Mouse (Mus musculus): ENCODE measurements around the gene Rfxank.
A peak's percentile ranks its signal among the peaks of the same experiment; 100 is the strongest.

The Rfxank gene

GRCm38 (mm10) chr8:70104506-70104905 lies 34.4 kb downstream of the Rfxank start:
- peak; percentile 22 to 25 for DNase-seq

DNA sequence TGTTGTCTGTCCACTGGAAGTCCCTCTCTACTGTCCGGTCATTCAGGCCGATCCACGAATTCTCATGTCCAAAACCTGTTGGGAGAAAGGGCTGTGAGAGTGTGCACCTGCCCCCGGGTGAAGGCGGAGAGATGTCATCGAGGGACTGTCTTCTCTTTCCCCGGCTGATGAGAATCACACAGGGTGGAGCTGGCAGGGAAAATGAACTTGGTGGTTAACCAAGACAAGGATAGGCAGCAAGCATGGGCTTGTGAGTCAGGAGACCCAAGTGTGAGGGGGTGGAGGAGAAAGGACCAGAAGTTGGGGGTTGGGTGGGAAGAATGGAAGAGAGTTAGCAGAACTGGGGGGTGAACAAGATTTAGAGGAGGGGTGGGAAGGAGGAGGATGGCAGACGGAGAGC lies 38.7 kb downstream of the Rfxank start:
- DNase-seq: no peak

- DNase-seq: no peak
Observed at GRCm38 (mm10) chr8:70099276-70099675, 39.7 kb downstream of the Rfxank start.

DNA sequence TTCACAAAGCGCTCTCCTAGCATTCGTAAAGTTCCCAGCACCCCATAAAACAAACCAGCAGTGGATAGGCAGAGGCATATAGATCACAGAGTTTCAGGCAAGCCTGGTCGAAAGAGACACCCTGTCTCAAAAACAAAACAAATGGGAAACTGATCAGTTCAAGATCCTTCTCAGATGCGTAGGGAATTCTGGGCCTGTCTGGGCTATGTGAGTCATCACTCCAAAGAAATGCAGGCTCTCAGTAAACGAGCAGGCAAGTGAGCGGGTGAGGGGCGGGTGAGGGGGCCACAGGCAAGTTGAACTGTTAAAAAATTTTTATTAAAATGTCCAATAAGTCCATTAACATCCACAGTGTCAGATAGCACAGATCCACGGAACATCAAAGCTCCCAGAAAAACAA lies 46.2 kb downstream of the Rfxank start:
- DNase-seq: no peak

DNA sequence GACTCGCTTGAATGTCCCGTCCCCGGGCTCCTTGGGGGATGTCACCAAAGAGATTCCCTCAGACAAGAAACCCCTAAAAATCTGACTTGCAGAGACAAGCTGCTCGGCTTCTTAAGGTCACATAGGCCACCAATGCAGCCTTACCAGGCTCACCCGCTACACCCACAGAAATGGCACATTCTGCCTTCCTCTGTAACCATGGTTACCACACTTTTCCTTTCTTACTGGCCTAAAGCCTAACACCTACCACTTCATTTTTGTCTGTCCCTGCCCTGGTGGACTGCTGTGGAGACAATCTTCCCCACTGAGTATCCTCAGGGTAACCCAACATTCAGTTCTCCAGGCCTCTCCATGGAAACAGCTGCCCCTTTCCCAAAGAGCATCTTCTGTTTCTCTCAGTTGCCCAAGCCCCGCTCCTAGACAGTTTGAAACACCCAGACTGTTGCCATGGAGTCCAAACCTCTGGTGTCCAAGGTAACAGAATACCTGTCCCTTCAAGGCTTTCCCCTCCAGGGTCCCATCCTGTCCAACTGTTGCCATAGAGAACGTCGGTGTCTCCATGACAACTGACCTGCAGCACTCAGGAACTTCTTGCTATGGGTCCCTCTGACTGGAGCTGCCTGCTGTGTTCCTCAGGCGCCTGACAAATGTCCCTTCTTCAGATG lies 49.5 kb downstream of the Rfxank start:
- no peak for DNase-seq

GRCm38 (mm10) chr8:70087836-70088650 lies 50.9 kb downstream of the Rfxank start:
- peak in 1 of 2 experiments; percentile 29 for DNase-seq

- no peak for DNase-seq
Observed at GRCm38 (mm10) chr8:70087237-70087636, 51.7 kb downstream of the Rfxank start.

DNA sequence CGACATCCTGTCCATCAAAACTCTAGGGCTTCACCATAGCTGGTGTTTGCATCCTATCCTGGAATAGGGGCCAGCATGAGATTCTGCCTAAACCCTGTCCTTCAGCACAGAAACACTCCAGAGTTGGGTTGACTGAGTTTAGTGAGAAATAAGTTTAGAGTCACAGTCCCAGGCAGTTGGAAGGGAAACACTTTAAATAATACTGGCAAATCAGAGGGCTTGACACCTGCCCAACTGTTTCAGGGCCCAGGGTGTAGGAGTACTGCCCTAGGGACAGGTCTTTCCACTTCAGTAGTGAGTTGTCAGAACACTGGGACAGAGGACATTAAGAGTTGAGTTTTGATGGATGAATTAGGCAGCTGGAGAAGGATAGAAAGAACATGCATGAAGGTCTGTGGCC lies 52.8 kb downstream of the Rfxank start:
- no peak for DNase-seq

GRCm38 (mm10) chr8:70084191-70085065 lies 54.5 kb downstream of the Rfxank start:
- no peak for DNase-seq

DNA sequence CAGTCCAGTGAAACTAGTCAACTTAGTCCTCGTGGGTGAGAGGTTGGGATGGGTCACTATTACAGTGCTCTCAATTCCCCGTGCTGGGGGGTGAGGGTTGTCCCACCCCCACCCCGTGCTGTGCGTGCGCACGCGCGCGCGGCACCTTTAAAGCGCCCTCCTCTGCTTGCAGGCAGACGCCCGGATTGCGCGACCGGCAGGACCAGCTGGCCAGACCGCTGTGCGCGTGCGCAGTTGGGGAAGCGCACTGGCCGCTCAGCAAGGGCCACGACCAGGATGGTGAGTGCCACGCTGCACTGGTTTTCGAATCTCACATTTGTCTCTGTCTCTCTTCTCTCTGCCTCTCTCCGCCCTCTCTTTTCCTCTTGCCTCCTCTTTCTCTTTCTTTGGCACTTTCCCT lies 55.7 kb downstream of the Rfxank start, which contains the start of gene Hapln4:
Gene Hapln4, plus strand, starts transcription at position 173 of the 400 bp plus-strand sequence.
- peak; percentile 35 to 46 for DNase-seq

DNA sequence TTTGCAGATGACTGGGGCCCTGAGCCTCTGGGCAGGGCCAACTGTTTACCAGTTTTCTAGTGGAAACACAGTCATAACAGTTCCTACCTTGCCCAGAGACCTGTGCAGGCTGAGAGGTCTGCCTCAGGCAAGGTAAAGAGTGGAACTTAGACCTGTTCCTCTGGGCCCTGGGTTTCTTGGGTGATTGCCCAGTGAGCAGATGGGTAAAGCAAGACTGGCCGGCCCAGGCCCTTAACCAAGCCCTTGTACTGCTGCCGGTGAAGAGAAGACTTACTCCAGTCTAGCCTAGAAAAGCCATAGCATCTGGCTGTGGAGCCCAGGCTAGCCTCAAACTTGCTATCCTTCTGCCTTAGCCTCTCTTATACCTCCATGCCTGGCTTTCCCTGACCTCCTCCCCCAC lies 57.0 kb downstream of the Rfxank start:
- no peak for DNase-seq
